Mouse (Mus musculus) heart, adult 2 months (tissue): Measurements from ENCODE around the gene Ppp1r11.

ENCODE experiments used
- CTCF ChIP-seq: fragments of 200-600 bp; IDR thresholded peaks from 2 replicates; pipeline ENCODE4 v1.8.1; 2022; ENCODE audit warnings: antibody characterized with exemption, mild to moderate bottlenecking, moderate library complexity
- POLR2A ChIP-seq: fragments of 200-500 bp; IDR thresholded peaks from 2 replicates; pipeline ENCODE4 v1.6.1; 2011; ENCODE audit warnings: mild to moderate bottlenecking, low read depth, low read length, control low read depth; ENCODE audit not compliant: insufficient read depth

DNA sequence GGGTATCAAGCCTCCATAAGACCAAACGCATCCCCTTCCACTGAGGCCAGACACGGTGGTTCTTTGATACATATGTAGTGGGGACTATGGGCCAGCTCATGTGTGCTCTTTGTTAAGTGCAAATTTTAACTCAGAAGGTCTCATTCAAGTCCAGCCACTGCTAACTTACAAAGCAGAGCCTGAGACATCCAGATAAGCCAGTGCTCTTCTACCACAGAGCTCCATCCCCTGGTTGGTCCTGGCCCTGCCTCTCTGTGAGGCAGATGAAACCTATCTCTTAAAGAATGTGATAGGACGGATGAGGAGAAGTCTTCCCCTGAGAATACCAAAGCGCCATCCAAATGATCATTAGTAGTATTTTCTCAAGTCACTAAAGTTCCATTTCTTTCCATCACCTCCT is 52.2 kb downstream of the Ppp1r11 start:
- TF ChIP-seq CTCF (no peak), POLR2A (no peak)
